Mouse (Mus musculus) stomach, postnatal 0 days (tissue): Measurements from ENCODE around the gene Pla2g2c.

Source experiments
- CTCF ChIP-seq: IDR thresholded peaks from 2 replicates; pipeline ENCODE4 v1.5.1; 2016; ENCODE audit warnings: antibody characterized with exemption, low read depth, mild to moderate bottlenecking, moderate library complexity
- EP300 ChIP-seq: optimal IDR thresholded peaks from 2 replicates; pipeline ENCODE3; 2016; ENCODE audit warnings: antibody characterized with exemption

DNA sequence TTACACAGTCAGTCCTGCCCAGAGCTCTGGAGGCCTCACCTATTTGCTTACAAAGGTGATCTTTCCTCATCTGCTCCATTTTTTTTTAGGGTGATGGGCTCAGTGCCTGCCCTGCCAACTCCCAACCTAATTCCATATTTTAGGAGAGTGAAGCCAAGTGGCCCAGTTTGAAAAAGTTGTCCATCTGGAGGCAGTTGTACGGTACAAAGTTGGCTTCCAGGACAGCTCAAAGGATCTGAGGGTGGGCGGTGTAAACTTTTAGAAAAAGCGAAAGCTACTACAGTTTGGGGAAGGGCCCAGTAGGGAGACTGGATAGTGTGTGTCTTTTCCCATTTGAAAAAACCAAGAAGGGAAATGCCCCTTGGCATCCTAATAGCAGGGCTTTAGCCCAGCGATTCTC lies 10.3 kb downstream of the Pla2g2c start:
- TF ChIP-seq CTCF (no peak), EP300 (no peak)
